Mouse (Mus musculus) heart, postnatal 0 days (tissue): ENCODE results near the gene Hfe2. TPM values are rescaled to one million over a fixed set of nuclear protein-coding genes. Genes with fewer than 3 reads are reported as not detected.

Source experiments
- ATAC-seq: fragments of 200-750 bp; cut with Nextera tagmentation; 2 replicates; pipeline ENCODE4 v1.8.0; 2017; ENCODE audit warnings: low read depth, moderate number of reproducible peaks, moderate library complexity; ENCODE audit not compliant: insufficient read depth
- DNase-seq: peaks from one replicate; pipeline ENCODE4 v3.0.0-alpha.2; 2016; ENCODE audit warnings: low spot score
- H3K27ac ChIP-seq: fragments of 300-500 bp; sonication (generic); 2 replicates; pipeline ENCODE4 v1.5.1; 2014; ENCODE audit warnings: low read depth, mild to moderate bottlenecking
- H3K27me3 ChIP-seq: fragments of 300-500 bp; sonication (generic); 2 replicates; pipeline ENCODE4 v1.6.1; 2014; ENCODE audit warnings: low read length, mixed read lengths; ENCODE audit not compliant: control insufficient read depth, insufficient read depth
- H3K36me3 ChIP-seq: fragments of 300-500 bp; sonication (generic); replicated peaks from 2 replicates; pipeline ENCODE4 v1.6.1; 2014; ENCODE audit warnings: low read length, mixed read lengths; ENCODE audit not compliant: control insufficient read depth, insufficient read depth
- H3K4me1 ChIP-seq: fragments of 300-500 bp; sonication (generic); 2 replicates; pipeline ENCODE4 v1.6.1; 2014; ENCODE audit warnings: antibody characterized with exemption; ENCODE audit not compliant: control insufficient read depth, insufficient read depth
- H3K4me2 ChIP-seq: fragments of 300-500 bp; sonication (generic); 2 replicates; pipeline ENCODE4 v1.6.1; 2014; ENCODE audit warnings: low read depth, mild to moderate bottlenecking, low read length, moderate library complexity
- H3K4me3 ChIP-seq: fragments of 300-500 bp; sonication (generic); 2 replicates; pipeline ENCODE4 v1.5.1; 2014; ENCODE audit warnings: low read depth, low read length
- H3K9ac ChIP-seq: fragments of 300-500 bp; sonication (generic); replicated peaks from 2 replicates; pipeline ENCODE4 v1.6.1; 2014; ENCODE audit warnings: low read depth, low read length, mixed read lengths
- H3K9me3 ChIP-seq: fragments of 300-500 bp; sonication (generic); replicated peaks from 2 replicates; pipeline ENCODE4 v1.6.1; 2016; ENCODE audit warnings: low read length; ENCODE audit not compliant: control insufficient read depth
- CTCF ChIP-seq: IDR thresholded peaks from 2 replicates; pipeline ENCODE4 v1.5.1; 2016; ENCODE audit warnings: antibody characterized with exemption, control low read depth, low read depth
- EP300 ChIP-seq: IDR thresholded peaks from 2 replicates; pipeline ENCODE4 v1.6.1; 2016; ENCODE audit warnings: antibody characterized with exemption, low read depth
- WGBS: fragments of 180-500 bp; shearing (Covaris S2); extraction: QIAGEN DNeasy Blood & Tissue Kit; methylation state at CpG from one replicate; pipeline ENCODE4 v1.1.7; 2014; 5-methylcytosine and 5-hydroxymethylcytosine counted together
- polyA plus RNA-seq: library from polyadenylated mRNA; unstranded; fragments of >200 nt; fragmentation: Nextera tagmentation; extraction: Ambion mirVana; gene quantifications from 2 replicates; pipeline ENCODE4 v1.2.1, GENCODE M21; 2015
- total RNA-seq: library from RNA; depleted of rRNA; stranded (reverse); fragments of >200 nt; gene quantifications from 2 replicates; pipeline ENCODE4 v1.2.3, GENCODE M21; 2014; ENCODE audit warnings: low replicate concordance; rRNA removed

Gene Hfe2
- total RNA-seq: 68.1 and 81.3 TPM in 2 replicates
- polyA plus RNA-seq: 24.7 and 25.9 TPM in 2 replicates

DNA sequence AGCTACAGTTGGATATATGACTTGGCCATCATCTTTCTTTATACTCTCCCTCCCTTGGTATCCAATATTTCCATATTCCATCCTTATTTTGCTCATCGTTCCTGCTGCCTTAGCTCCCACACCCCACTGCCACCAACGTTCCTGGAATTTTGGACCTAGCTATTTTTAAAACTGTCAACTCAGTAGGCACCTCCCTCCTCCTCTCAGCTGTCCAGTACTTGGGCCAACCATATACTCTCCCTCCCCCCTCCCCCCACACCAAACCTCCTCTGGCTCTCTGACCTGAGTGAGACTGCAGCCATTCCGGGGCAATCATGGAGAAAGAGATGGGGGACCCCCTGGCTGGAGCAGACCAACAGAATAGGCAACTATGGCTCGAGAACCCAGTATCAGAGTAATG is at the start of gene Hfe2:
Gene Hfe2 (plus strand): TSS at position 259 of the 400 bp plus-strand sequence.
- no peak for TF ChIP-seq EP300
- TF ChIP-seq CTCF: no peak
- 26% methylated on average over 4 of the region's 4 CpGs for WGBS
- no peak within 1 kb of the TSS for H3K9ac ChIP-seq
- DNase-seq: peak; percentile 46
- H3K4me1 ChIP-seq: peaks cover 26% of the 10 kb centered on the region
- peak within 1 kb of the TSS; percentile 80 for H3K27ac ChIP-seq
- peak; percentile 77 for ATAC-seq
- H3K4me3 ChIP-seq: peak within 1 kb of the TSS; percentile 33
- H3K4me2 ChIP-seq: peak within 1 kb of the TSS; percentile 59
- H3K9me3 ChIP-seq: no peaks in the 10 kb centered on the region
- peaks cover 16% of the 10 kb centered on the region; the same call in 1 of the 2 replicates for H3K27me3 ChIP-seq
- peaks cover 12% of the 10 kb centered on the region; the same call in 1 of the 2 replicates for H3K36me3 ChIP-seq

DNA sequence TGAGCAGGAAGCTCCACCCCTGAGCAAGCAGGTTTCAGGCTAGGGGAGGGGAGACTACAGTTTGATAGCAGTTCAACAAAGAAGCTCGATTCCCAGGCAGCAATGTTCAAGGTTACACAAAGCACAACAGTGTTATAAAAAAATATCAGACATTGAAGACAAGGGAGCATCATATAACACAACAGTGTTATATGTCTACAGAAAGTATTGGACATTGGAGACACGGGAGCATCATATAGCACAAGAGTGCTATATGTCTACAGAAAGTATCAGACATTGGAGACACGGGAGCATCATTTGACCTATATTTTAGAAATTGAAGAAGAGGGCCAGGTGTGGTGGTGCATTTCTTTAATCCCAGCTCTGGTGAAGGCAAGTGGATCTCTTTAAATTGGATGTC is 47.9 kb upstream of the Hfe2 start:
- no peak for DNase-seq
- H3K4me1 ChIP-seq: 0 out of 2 replicates have a peak, but pooled peaks cover 5% of the 10 kb centered on the region
- H3K27ac ChIP-seq: no peak overlapping the region
- peaks cover 33% of the 10 kb centered on the region for H3K27me3 ChIP-seq
- H3K36me3 ChIP-seq: no peaks in the 10 kb centered on the region
- WGBS: 58% methylated on average over 3 of the region's 3 CpGs
- TF ChIP-seq CTCF (no peak), EP300 (no peak)
- H3K4me2 ChIP-seq: no peak overlapping the region
- H3K4me3 ChIP-seq: no peak overlapping the region
- ATAC-seq: no peak
- H3K9ac ChIP-seq: no peak overlapping the region
- no peaks in the 10 kb centered on the region for H3K9me3 ChIP-seq

DNA sequence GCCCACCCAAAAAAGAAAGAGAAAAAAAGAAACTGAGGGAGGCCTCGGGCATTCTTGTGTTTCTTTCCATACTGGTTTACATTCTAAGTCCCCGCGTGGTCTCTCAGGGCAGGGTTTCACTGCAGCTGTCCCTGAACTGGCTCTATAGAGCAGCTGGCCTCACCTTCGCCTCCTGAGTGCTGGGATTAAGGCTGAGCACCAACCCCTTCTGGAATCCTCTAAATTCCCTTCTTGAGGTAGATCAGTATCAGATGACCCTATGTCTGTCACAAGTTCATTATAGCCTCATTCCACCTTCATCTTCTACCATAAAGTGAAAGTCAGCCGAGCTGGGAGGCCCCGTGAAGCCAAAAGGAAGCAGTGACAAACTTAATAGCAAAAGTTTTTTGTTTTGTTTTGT is 47.4 kb upstream of the Hfe2 start:
- H3K9me3 ChIP-seq: no peaks in the 10 kb centered on the region
- no peak overlapping the region for H3K27ac ChIP-seq
- WGBS: 80% methylated on average over 6 of the region's 6 CpGs
- 0 out of 2 replicates have a peak, but pooled peaks cover 5% of the 10 kb centered on the region for H3K4me1 ChIP-seq
- H3K36me3 ChIP-seq: no peaks in the 10 kb centered on the region
- H3K4me2 ChIP-seq: no peak overlapping the region
- peaks cover 33% of the 10 kb centered on the region for H3K27me3 ChIP-seq
- no peak for ATAC-seq
- no peak for TF ChIP-seq CTCF
- no peak for TF ChIP-seq EP300
- H3K4me3 ChIP-seq: no peak overlapping the region
- no peak for DNase-seq
- H3K9ac ChIP-seq: no peak overlapping the region

DNA sequence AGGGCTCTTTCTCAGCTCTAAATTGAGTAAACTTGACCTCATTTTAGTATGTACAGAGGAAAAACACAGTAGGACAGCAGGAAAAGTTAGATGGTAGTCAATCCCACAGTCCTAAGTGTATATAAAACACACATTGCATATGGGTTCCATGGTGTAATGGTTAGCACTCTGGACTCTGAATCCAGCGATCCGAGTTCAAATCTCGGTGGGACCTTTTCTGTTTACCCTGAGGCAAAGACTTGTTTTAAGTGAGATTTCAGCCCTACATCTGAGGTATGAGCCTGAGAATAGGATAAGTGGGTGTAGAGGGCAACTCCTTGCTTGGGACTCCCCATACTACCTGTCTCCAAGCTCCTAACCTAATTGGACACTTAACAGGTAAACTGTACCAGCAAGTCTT is 45.7 kb upstream of the Hfe2 start:
- H3K9ac ChIP-seq: no peak overlapping the region
- WGBS: 21% methylated on average over 3 of the region's 3 CpGs
- no peaks in the 10 kb centered on the region for H3K36me3 ChIP-seq
- ATAC-seq (no peak), DNase-seq (no peak)
- H3K4me1 ChIP-seq: 0 out of 2 replicates have a peak, but pooled peaks cover 5% of the 10 kb centered on the region
- no peak overlapping the region for H3K4me2 ChIP-seq
- TF ChIP-seq EP300 (no peak), CTCF (no peak)
- H3K9me3 ChIP-seq: no peaks in the 10 kb centered on the region
- no peak overlapping the region for H3K4me3 ChIP-seq
- no peak overlapping the region for H3K27ac ChIP-seq
- peaks cover 27% of the 10 kb centered on the region for H3K27me3 ChIP-seq

DNA sequence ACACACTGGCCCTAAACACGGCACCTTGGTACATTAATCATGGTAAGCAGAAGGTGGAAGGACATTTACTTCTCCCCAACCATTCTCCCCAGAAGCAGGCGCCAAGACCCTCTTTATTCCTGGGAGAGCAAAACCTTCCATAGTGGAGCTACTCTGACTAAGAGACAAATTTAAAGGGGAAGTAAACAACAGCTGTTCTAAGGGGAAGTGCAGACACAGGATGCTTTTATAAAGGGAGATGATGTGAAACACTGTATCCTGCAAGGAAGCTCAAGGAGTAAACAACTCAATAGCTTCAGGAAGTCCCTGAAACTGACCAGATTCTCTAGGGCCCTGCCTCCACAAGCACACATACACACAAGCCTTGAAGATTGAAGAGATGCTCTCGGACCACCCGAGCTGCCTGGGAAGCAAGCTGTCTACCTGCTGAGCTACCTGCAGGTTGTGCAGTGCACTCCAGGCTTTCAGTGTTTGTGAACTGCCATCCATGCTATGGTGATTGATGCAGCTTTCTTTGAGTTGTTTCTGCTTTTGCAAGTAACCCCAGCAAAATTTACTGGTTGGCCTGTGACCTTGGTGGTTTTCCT is 44.2 kb upstream of the Hfe2 start:
- H3K9ac ChIP-seq: no peak overlapping the region
- DNase-seq: no peak
- no peaks in the 10 kb centered on the region for H3K4me1 ChIP-seq
- H3K36me3 ChIP-seq: no peaks in the 10 kb centered on the region
- TF ChIP-seq EP300 (no peak), CTCF (no peak)
- 82% methylated on average over 4 of the region's 4 CpGs for WGBS
- H3K4me3 ChIP-seq: no peak overlapping the region
- no peak overlapping the region for H3K27ac ChIP-seq
- no peaks in the 10 kb centered on the region for H3K9me3 ChIP-seq
- no peak for ATAC-seq
- peaks cover 22% of the 10 kb centered on the region for H3K27me3 ChIP-seq
- no peak overlapping the region for H3K4me2 ChIP-seq

DNA sequence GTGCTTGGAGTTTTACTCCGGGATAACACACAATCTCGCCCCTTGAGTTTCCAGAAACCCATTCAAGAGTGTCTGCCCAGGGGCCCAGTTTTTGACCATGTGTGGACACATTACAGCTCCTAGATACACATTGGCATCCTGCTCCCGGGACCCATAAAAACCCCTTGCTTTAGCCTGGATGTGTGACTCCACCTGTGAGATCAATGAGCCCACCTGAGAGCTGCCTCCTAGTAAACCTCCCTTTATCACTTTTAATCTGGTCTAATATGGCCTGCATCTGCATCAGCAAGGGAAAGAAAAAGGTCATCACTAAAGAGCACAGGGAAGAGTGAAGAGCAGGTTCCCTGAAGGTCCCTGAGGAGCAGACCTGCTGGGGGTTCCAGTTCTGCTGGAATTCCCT is 43.1 kb upstream of the Hfe2 start:
- Histone ChIP-seq H3K4me1 (no peaks in the 10 kb centered on the region), H3K9me3 (no peaks in the 10 kb centered on the region), H3K4me3 (no peak overlapping the region), H3K36me3 (no peaks in the 10 kb centered on the region), H3K27me3 (peaks cover 14% of the 10 kb centered on the region; the same call in 1 of the 2 replicates), H3K9ac (no peak overlapping the region), H3K4me2 (no peak overlapping the region), H3K27ac (no peak overlapping the region)
- no peak for ATAC-seq
- DNase-seq: no peak
- TF ChIP-seq CTCF: no peak
- WGBS: 87% methylated on average over 3 of the region's 3 CpGs
